Mouse (Mus musculus) heart, adult 2 months (tissue): ENCODE results near the gene Map7. TPM values are rescaled to one million over a fixed set of nuclear protein-coding genes. Genes with fewer than 3 reads are reported as not detected.

ENCODE experiments used
- DNase-seq, 2 experiments: peaks; one replicate each; pipeline ENCODE4 v3.0.0; 2021
- H3K27ac ChIP-seq: fragments of 200-600 bp; 2 replicates; pipeline ENCODE4 v1.8.1; 2022
- H3K27me3 ChIP-seq: fragments of 200-500 bp; 2 replicates; pipeline ENCODE4 v1.6.1; 2012; ENCODE audit warnings: mild to moderate bottlenecking, low read length, inconsistent platforms, mixed read lengths; ENCODE audit not compliant: control insufficient read depth, insufficient read depth
- H3K36me3 ChIP-seq: fragments of 200-500 bp; 2 replicates; pipeline ENCODE4 v1.6.1; 2012; ENCODE audit warnings: low read length, inconsistent platforms; ENCODE audit not compliant: control insufficient read depth, insufficient read depth
- H3K4me1 ChIP-seq: fragments of 200-500 bp; 2 replicates; pipeline ENCODE4 v1.6.1; 2011; ENCODE audit warnings: low read length; ENCODE audit not compliant: control insufficient read depth, insufficient read depth
- H3K4me3 ChIP-seq: fragments of 200-600 bp; 2 replicates; pipeline ENCODE4 v1.8.1; 2022
- H3K79me2 ChIP-seq: fragments of 200-500 bp; replicated peaks from 2 replicates; pipeline ENCODE4 v1.6.1; 2012; ENCODE audit warnings: mild to moderate bottlenecking, inconsistent platforms, low read length, moderate library complexity, mixed read lengths; ENCODE audit not compliant: control insufficient read depth, insufficient read depth
- H3K9ac ChIP-seq: fragments of 200-500 bp; 2 replicates; pipeline ENCODE4 v1.6.1; 2012; ENCODE audit warnings: low read depth, mild to moderate bottlenecking, control low read depth, inconsistent platforms, low read length, mixed read lengths
- CTCF ChIP-seq: fragments of 200-600 bp; IDR thresholded peaks from 2 replicates; pipeline ENCODE4 v1.8.1; 2022; ENCODE audit warnings: antibody characterized with exemption, mild to moderate bottlenecking, moderate library complexity
- EP300 ChIP-seq: fragments of 200-500 bp; IDR thresholded peaks from 2 replicates; pipeline ENCODE4 v1.6.1; 2011; ENCODE audit warnings: low read depth, low read length, control low read depth; ENCODE audit not compliant: insufficient read depth
- POLR2A ChIP-seq: fragments of 200-500 bp; IDR thresholded peaks from 2 replicates; pipeline ENCODE4 v1.6.1; 2011; ENCODE audit warnings: mild to moderate bottlenecking, low read depth, low read length, control low read depth; ENCODE audit not compliant: insufficient read depth
- WGBS: fragments of 180-500 bp; shearing (Covaris S2); methylation state at CpG from one replicate; pipeline ENCODE4 v1.1.7; 2018; 5-methylcytosine and 5-hydroxymethylcytosine counted together
- intact Hi-C: fragments of 180-260 bp; cut with DNase I; formaldehyde crosslinking; loops from one replicate; pipeline ENCODE4 v1.15.1; 2025
- polyA plus RNA-seq: library from polyadenylated mRNA; depleted of rRNA; stranded (reverse); fragments of >200 nt; gene quantifications from 2 replicates; pipeline ENCODE4 v1.2.3, GENCODE M21; 2012
- total RNA-seq, 2 experiments: library from RNA; stranded (reverse); gene quantifications; 2 replicates each; pipeline ENCODE4 v1.2.3; 2021

The Map7 gene
- total and polyA plus RNA-seq, 3 experiments, result 6.6 to 19.3 (median 17.9) TPM

DNA sequence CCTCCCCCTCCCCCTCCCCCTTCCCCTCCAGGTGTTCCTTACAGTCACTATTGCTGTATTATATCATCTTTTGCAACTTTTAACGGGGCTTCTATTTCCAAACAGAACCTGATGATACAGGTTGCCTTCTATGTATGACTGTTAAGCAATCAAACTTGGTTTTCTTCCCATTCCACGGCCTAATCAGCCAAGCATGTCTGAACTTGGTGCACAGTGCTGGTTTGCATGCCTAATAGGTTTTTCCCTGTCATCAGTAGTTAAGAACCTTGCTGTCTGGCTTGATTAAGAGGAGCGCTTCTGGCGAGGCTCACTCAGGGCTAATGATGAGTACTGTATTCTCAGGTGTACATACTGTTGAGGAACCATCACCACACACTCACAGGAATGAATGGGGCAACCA lies 25.5 kb downstream of the Map7 start:
- Histone ChIP-seq H3K36me3 (no peaks in the 10 kb centered on the region), H3K79me2 (no peaks in the 10 kb centered on the region), H3K27ac (no peak overlapping the region), H3K27me3 (no peaks in the 10 kb centered on the region), H3K9ac (no peak overlapping the region), H3K4me1 (peaks cover 1% of the 10 kb centered on the region; the same call in 1 of the 2 replicates), H3K4me3 (no peak overlapping the region)
- intact Hi-C loops, result no loop called here
- DNase-seq, result no peak
- no peak for TF ChIP-seq CTCF
- no peak for TF ChIP-seq EP300
- no peak for TF ChIP-seq POLR2A
- 69% methylated on average over 4 of the region's 4 CpGs for WGBS

DNA sequence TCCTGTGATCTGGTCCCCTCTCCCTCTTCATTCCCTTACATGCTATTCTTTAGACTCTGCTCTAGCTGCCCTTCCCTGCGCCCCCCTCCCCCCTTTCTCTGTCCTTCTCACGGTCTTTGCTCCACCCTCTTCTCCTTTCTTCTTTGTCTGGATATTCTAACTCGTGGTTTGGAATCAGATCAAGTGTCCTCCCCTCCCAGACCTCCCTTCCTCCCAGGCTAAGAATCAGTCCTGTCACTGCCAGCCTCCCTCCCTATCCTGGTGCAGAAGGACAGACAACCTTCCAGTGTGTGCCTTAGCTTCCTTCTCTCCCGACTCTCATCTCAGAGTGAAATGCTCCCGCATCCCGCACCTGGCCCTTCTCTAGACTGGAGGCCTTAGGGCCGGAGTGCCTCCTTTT lies 27.8 kb downstream of the Map7 start:
- 69% methylated on average over 7 of the region's 7 CpGs for WGBS
- Histone ChIP-seq H3K27ac (no peak overlapping the region), H3K9ac (no peak overlapping the region), H3K4me3 (no peak overlapping the region), H3K4me1 (no peaks in the 10 kb centered on the region), H3K27me3 (no peaks in the 10 kb centered on the region), H3K36me3 (no peaks in the 10 kb centered on the region), H3K79me2 (no peaks in the 10 kb centered on the region)
- TF ChIP-seq POLR2A (no peak), CTCF (no peak), EP300 (no peak)
- no peak for DNase-seq
- intact Hi-C loops, result no loop called here

DNA sequence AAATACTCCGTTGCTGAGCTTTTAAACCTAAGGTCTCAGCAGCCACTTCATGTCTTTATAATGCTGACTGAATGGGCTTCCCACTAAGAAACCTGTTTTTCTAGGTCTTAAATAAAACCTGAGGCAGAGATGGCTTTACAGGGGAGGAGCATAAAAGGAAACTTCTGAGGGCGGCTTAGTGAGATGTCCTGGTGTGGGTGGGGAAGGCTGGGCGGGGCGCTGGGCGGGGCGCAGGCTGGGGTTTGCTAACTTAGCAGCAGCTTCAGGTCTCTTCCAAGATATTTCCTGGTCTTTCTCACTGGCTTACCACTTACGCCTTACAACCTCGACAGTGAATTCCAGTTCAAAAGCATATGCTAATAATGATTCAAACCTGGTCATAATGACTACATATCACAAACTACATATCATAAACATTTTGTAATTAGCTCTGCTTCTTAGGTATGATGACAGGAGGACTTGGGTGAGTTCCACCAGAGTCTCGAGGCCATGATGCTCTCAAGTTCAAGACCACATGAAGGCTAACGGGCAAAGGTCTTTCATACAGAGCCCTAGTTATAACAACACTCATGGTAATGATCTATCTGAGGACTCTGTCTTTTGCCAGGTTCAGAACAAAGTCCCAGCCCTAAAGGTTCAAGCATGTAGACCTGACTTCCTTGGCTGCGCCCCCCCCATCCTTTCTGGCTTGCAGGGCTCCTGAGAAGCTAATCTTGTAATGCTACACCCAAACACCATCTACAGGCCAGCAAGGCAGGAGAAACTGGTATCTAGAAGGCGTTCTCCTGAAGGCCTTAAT lies 30.7 kb downstream of the Map7 start:
- Histone ChIP-seq H3K79me2 (no peaks in the 10 kb centered on the region), H3K27ac (no peak overlapping the region), H3K4me3 (no peak overlapping the region), H3K36me3 (no peaks in the 10 kb centered on the region), H3K27me3 (no peaks in the 10 kb centered on the region), H3K4me1 (peaks cover 1% of the 10 kb centered on the region; the same call in 1 of the 2 replicates), H3K9ac (no peak overlapping the region)
- intact Hi-C loops, result no loop called here
- no peak for DNase-seq
- 58% methylated on average over 12 of the region's 12 CpGs for WGBS
- no peak for TF ChIP-seq CTCF
- no peak for TF ChIP-seq POLR2A
- no peak for TF ChIP-seq EP300

DNA sequence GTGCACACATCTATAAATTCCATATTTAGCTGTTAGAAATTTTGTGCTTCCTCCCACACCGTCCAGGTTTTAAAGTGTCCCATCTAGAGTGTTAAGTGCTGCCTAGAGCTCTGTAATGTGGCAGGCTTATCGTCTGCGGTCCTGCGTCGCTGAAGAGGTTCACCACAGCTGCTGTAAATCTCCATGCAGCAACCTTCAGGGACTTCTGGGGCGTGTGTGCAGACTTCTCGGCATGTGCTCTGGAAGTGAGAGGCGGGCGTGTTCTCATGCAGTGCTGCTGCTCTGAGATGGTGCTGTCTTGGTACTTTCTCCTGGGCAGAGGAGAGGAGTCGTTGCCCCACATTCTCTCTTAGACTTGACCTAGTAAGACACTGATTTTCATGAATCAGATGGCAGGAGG lies 32.9 kb downstream of the Map7 start:
- no peak overlapping the region for H3K4me3 ChIP-seq
- TF ChIP-seq EP300 (no peak), CTCF (no peak), POLR2A (no peak)
- WGBS, result 36% methylated on average over 10 of the region's 10 CpGs
- peaks cover 4% of the 10 kb centered on the region; the same call in 1 of the 2 replicates for H3K4me1 ChIP-seq
- no peak overlapping the region for H3K27ac ChIP-seq
- no peak overlapping the region for H3K9ac ChIP-seq
- no peaks in the 10 kb centered on the region for H3K79me2 ChIP-seq
- H3K36me3 ChIP-seq, result no peaks in the 10 kb centered on the region
- no peak for DNase-seq
- intact Hi-C loops, result no loop called here
- no peaks in the 10 kb centered on the region for H3K27me3 ChIP-seq

DNA sequence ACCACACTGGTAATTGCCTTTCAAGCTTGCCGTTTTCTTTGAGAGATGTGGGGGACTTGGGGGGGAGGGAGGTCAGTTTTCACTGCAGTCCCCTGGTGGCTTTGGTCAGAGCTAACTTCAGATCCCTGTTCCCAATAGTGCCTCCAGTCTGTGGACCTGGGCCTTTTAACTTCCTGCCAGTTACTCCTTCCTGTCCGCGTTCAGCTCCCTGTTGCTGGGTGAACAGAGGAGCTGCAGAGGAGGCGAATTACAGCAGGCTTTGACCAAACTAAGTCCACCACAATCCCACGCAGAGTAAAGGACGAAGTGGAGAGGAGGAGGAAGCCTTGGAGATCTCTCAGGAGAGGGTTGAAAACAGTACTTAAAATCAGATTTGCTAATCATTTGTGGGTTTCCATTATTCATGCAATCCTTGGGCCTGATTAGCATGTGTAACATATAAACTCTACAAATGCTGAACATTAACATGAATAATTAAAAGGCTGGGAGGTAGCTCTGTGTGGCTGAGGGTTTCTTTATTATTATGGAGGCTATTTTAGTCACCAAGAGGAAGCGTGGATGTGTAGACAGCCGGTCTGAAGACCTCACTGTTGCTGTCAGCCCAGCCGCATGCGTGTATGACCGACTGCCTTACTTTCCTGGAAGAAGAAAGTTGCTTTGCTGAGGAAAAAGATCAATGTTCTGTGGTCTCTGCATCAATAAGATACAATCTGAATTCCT lies 33.6 kb downstream of the Map7 start:
- no peak for TF ChIP-seq EP300
- DNase-seq, result no peak
- 40% methylated on average over 11 of the region's 11 CpGs for WGBS

DNA sequence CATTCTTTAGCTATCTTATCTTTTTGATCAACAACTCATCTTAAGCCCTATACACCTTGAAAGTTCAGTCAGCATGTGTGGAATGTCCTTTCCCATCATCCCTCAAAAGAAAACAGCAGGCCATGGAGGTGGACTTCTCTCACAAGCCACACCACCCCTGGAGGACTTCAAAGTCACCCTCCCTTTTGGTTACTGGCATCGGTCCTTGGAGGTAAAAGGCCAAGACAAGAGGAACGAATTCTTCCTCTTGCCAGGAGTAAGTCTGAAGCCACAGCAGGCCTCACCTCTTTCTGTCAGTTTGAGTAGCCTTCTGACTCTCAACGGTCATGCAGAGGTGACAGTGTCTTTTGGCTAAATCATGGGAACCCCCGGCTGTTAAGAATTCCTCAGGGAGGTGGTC lies 36.1 kb downstream of the Map7 start:
- no peak for DNase-seq
- WGBS, result 44% methylated on average over 4 of the region's 4 CpGs
- intact Hi-C loops, result no loop called here
- no peaks in the 10 kb centered on the region for H3K79me2 ChIP-seq
- H3K27ac ChIP-seq, result peak overlapping the region; percentile 5; the same call in 1 of the 2 replicates
- no peaks in the 10 kb centered on the region for H3K36me3 ChIP-seq
- H3K4me1 ChIP-seq, result peaks cover 4% of the 10 kb centered on the region; the same call in 1 of the 2 replicates
- no peak overlapping the region for H3K4me3 ChIP-seq
- TF ChIP-seq EP300 (no peak), CTCF (no peak), POLR2A (no peak)
- no peak overlapping the region for H3K9ac ChIP-seq
- no peaks in the 10 kb centered on the region for H3K27me3 ChIP-seq

More for the DNA sequence above, 33.6 kb downstream of the Map7 start:
- Histone ChIP-seq H3K79me2 (no peaks in the 10 kb centered on the region), H3K4me1 (peaks cover 4% of the 10 kb centered on the region; the same call in 1 of the 2 replicates), H3K27ac (no peak overlapping the region), H3K9ac (no peak overlapping the region), H3K36me3 (no peaks in the 10 kb centered on the region), H3K4me3 (no peak overlapping the region), H3K27me3 (no peaks in the 10 kb centered on the region)
- intact Hi-C loops, result no loop called here
